Mouse (Mus musculus) spleen, embryonic (tissue): Measurements from ENCODE around the gene Abhd17a.

Experiments used
- CTCF ChIA-PET: fragments of 350-600 bp; sonication (Branson Sonifier 250); formaldehyde crosslinking; loops from one replicate; lab custom pipeline; 2022; lab: Charles Lee

Abhd17a gene

DNA sequence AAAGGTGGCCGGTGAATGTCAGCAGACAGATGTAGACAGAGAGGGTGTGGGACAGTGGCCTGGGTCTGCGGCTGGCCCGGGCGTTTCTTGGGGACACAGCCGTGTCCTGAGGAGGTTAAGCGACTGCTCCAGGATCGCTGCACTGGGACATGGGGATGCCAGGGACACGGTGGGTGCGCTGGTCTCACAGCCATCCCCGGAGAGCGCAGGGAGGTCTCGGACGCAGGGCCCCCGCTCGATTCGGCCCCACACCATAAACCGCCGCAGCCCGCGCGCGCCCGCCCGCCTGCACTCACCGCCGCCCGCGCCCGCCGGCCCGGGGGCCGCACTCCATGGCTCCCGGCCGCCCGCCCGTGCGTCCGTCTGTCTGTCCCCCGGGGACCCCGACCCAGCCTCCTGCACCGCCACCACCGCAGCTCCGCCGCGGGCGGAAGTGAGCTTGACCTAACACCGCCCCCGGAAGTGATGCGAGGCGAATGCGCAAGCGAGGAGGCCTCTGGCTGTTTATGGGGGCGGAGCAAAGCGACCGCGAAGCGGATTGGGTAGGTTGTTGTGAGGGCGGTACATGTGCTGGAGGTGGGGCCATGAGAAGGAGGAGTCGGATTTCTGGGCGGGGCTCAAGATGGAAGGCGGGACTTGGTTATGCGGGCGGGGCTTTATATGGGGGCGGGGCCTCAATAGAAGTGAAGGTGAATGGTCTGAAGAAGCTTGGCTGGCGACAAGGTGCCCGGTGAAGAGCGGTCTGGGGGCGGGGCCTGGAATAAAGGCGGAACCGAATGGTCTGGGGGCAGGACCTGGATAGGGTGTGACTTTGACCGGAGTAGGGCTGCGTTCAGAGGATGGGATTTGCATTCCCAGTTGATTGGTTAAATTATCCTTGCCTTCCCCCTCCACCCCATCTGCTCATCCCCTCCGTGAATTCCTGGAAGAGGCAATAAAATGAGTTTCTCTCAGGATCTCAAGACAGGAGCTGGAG, at the start of gene Abhd17a:
Abhd17a (minus strand) TSS at position 463 of the 976 bp plus-strand sequence.
- CTCF ChIA-PET, result interaction anchor here (0.6 kb wide), 1 partner anchor 23 kb away, joined by 3 read pairs; no protein-coding TSS in a partner anchor

DNA sequence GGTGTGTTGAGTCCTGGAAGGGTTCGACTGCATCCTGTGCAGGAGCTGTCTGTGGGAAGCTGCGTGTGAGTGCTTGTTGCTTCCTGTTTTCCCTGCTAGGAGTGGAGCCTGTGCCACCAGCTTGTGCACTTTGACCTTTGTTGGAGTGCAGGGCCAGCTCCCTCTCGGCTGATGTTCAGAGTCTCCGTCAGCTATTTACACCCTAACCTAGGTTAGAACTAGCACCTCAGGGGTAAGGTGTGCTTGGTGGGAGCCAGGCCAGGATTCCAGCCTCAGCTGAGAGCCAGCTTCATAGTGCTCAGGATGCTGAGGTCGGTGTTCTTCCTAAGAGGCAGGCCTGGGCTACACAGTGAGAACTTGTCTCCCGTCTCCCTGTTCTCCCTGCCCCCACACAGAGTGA, 45.2 kb upstream of the Abhd17a start:
- CTCF ChIA-PET, result no interaction called here

DNA sequence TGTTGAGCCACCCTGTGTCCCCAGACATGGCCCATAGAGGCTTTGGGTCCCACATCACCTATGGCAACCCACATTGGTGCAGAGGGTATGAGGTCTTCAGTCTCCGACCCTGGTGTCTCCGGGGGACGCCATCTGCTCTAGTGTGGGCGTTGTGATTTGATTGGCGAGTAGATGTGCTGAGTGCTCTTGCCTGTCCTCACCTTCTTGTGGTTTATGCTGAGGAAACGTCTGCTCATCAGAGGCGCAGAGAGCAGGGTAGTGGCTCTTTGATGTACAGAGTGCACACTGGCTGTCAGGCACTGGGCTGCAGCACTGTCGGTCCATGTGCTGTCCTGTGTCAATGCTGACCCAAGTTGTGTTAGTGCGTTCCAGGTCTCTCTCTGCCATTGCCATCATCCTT, 38.8 kb upstream of the Abhd17a start:
- CTCF ChIA-PET, result interaction anchor here (0.6 to 1.1 kb wide), 2 partner anchors 33 to 63 kb away, joined by 3 to 7 read pairs; no protein-coding TSS in a partner anchor

DNA sequence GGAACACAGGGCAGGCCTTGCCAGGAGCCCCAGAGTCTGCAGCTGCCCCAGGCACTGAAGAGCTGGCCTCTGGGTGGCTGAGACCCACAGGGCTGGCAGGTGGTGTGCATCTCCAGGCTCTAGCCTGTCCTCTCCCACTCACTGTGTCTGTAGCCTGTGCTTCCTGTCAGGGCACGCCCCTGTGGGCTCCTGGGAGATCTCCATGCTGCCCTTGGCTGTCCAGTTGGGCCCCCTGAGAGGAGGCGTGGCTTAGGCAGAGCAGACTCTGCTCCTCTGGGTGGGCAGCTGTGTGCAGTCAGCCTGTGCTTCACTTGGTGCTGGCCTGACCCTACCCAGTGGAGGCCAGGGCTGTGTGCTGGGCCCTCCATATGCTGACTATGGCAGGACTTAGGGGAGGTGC, 37.5 kb upstream of the Abhd17a start:
- CTCF ChIA-PET, result no interaction called here

DNA sequence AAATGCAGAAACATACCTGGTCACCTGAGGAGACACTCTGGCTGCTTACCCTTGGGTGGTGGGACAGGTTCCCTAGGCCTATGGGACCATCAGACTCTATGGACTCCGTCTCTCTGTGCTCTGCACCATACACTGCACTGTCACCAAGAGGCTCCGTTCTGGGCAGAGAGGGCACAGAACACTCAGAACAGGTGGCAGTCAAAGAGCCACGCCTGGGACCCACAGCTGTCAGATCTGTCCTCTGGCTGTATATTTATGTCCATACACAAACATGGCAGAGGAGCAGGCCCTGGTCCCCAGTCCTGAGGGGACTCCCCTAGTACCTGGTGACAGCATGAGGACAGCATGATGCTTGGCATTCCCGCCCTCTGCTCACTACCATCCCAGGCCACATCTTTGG, 35.6 kb upstream of the Abhd17a start:
- CTCF ChIA-PET, result no interaction called here

DNA sequence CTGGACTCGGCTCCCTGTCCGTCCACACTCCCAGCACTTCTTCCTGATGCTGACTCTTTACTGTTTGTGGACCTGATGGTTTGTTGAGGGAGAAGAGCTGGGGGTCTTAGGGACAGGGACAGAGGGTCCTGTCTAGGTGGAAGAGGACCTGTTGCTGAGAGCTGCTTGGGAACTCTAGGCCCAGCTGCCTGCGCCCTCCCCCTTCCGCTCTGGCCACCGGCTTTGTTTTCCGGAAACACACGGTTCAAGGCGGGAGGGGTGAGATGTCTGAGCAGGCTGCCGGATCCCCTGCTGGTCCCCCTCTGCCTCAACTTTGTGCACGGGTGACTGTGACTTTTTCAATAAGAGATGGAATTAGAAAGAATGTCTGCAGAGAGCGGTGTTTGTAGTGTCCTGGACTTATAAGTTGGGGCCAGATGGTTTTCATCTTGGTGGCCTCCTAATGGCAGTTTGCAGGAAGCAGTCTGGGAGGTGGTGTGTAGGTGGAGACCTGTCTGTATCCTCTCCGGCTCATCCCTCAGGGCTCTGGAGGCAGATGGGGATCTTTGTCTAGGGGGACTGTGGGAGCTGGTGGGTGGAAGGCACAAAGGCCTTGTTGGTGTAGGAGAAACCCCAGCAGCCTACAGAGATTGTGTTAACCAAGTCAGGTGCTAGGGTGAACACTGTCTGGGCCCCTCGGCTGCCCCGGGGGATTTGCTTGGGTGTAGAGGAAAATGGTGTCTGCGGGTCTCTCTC, 33.5 kb upstream of the Abhd17a start:
- CTCF ChIA-PET, result interaction anchor here (1.0 to 3.5 kb wide), 2 partner anchors 12 to 22 kb away, joined by 3 to 12 read pairs; no protein-coding TSS in a partner anchor

DNA sequence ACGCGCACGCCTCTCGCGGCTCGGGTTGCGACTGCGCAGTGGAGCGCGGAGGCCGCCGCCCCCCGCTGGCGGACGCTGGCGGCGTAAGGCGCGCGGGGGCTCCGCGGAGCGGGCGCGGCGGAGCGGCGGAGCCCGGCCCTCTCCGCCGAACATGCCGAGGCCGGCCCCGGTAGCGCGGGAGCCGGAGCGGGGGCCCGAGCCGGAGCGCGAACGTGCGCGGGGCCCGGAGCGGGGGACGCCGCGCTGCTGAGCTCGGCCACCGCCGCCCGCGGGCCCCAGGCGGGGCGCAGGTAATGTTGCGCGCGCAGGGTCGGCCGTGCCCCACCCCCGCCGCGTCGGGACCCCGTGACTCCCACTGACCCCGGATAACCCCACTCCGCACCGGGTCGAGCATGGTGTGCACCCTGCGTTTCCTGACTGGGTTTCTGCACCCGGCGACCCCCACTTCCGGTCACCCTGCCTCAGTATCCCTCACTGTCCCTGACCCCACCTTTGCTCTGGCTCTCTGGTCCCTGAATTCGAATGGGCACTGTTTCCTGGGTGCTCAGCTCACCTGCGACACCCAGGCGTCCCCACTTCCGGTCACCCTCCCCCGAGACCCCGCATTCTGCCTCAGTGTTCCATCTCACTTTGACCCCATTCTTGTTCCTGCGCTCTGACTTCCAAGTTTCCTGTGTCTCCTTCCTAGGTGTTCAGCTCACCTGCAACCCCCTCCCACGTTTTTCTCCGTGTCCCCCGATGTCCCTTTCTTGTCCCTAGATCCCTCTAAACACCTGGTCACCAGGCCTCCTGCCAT, 32.7 kb upstream of the Abhd17a start, which contains the start of gene Csnk1g2:
Csnk1g2 (plus strand) TSS at position 178 of the 796 bp plus-strand sequence.
- CTCF ChIA-PET, result interaction anchor here (0.9 to 3.5 kb wide), 2 partner anchors 11 to 57 kb away, joined by 3 to 12 read pairs; no protein-coding TSS in a partner anchor

DNA sequence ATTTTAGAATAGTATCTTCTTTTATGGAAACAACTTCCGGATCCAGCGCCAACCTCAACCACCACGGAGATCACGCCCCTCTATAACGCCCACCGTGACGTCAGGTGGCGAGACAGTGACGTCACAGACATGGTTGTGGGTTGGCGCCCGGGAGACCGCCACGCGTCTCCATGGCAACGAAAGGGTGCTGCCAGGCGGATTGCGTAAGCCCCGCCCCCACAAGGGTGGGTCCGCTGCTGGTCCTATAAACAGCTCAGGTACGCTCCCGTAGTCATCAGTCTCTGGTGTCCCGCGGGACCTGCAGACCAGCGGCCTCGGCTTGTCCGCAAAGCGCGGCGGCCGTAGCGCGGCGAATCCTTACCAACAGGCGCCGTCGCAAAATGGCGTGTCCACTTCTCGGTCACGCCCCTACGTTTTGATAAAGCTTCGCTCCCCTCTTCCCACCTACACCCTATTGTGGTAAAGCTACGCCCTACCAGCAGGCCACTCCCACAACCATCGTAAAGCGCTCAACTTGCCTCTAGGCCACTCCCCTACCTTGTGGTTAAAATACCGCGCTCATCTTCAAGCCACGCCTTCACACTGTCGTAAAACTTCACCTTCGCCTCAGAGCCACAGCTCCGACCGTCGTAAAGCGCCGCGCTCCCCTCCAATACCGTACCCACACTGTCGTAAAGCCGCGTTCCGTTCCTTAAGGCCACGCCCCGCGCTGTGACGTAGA, 32.0 kb upstream of the Abhd17a start:
- CTCF ChIA-PET, result interaction anchor here (0.9 to 3.5 kb wide), 2 partner anchors 10 to 56 kb away, joined by 3 to 12 read pairs; no protein-coding TSS in a partner anchor

DNA sequence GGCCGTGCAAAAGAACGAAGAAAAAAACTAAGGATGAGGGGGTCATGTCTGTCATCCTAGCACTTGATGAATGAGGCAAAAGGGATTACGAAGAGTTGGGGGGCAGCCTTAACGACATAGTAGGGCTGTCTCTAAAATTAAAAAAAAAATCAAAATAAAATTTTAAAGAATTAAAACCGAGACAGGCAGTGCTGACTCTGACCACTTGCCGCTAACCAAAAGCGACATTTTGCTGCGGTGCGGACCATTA, 31.5 kb upstream of the Abhd17a start:
- CTCF ChIA-PET, result interaction anchor here (3.5 kb wide), 1 partner anchor 10 kb away, joined by 12 read pairs; no protein-coding TSS in a partner anchor

DNA sequence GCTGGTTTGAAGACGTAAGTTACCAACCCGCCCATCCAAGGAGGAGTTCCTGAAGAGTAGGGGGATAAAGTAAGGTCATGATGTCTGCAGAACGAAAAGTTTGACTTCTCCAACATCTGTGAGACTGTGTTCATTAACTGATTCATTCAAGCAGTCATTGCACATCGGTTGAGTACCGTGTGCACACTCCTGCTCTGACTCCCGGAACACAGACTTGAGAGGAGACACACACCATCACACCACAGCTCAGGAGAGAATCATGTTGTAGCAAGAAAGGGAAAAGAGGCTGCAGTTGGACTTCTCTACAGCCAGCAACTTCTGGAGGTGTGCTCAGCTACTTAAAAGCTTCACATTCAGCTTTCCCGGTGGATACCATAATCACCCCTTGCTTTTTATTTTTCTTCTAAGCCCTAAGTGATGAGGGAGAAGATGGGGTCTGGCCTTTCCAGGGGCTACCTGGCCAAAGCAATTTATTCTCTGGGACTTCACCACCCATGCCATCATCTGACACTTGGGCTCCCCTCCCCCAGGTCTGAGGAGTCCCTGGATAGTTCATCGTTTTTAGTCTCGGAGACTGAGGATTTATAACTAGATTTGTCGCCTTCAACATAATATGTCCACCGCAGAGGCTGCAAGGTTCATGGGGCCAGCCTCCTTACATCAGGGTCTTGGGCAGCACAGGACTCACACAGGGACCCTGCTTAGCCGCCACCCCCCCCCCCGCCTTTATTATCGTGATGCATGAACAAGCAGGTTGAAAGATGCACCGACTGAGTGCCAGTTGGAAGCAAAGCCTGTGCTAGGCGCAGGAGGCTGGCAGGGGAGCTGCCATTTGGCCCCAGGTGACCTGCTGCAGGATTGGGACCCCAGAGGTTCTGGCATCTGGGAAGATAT, 30.9 kb upstream of the Abhd17a start:
- CTCF ChIA-PET, result interaction anchor here (0.5 to 3.5 kb wide), 2 partner anchors 9 to 300 kb away, joined by 6 to 12 read pairs; no protein-coding TSS in a partner anchor

DNA sequence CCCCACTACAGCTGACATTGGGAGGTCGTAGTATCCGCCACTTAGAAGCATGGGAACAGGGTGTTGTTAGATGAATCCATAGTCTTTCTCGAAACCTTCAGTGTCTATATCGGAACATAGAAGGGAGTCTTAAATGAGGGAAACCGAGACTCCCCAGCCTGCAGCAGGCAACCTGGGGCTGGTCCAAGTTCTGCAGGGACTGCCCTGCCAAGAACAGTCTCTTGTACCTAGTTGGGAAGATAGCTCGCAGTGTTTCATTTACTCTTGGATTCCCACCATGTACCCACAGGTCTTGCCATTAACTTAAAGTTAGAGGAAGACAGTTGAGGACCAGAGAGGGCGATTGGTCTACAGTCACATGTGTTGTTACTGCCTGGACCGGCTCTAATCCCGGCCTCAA, 30.2 kb upstream of the Abhd17a start:
- CTCF ChIA-PET, result interaction anchor here (0.5 to 3.5 kb wide), 2 partner anchors 9 to 301 kb away, joined by 6 to 12 read pairs; no protein-coding TSS in a partner anchor

DNA sequence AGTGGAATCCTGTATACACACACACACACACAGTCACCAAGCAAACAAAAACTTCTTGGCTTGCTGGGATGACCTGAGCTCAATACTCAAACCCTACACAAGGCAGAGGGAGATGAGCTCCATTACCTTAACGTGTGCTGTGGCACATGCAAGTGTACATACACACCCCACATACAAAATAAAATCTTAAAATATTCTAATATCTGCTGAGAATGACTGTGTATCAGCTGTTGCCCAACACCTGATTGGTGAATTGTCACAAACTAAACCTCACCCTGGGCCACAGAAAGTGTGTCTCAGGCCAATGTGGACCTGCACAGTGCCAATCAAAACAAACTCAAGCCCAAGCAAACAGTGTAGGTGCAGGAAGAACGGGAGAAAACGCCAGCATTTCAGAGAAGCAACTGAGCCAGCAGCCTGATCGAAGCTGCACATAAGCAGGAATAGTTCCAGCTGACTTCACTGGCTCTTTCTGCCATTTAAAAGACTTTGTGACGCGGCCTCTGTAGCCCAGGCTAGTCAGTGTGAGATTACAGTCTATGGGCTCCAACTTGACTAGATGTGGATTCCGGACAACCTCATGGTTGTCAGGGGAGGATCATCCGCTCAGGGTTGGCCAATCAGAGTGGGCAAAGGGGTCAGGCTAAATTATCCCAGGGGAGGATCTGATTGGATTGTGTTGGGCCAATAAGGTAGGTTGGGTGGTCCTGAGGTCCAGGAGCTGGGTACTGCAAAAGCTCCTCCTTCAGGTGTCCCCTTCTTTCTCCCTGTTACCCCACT, 29.5 kb upstream of the Abhd17a start:
- CTCF ChIA-PET, result no interaction called here

DNA sequence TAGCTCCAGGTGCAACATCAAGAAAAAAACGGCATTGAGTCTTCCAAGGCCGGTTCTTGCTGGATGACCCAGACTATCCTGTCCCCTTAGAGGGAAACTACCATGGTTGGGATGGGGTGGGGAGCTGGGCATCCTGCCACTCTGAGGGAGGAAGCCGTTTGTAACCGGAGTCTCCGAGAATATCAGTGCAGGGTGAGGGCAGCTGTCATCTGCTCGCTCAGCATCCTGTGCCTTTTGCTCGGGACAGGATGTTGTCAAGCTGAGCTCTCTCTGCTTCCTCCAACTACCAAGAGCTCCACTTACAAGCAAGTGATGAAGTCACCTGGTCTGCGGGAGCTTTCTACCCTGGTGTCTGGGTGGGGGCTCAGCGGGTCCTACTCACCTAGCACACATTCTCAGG, 28.0 kb upstream of the Abhd17a start:
- CTCF ChIA-PET, result interaction anchor here (0.6 to 0.9 kb wide), 4 partner anchors 26 to 57 kb away, joined by 4 to 8 read pairs (median 4); no protein-coding TSS in a partner anchor

DNA sequence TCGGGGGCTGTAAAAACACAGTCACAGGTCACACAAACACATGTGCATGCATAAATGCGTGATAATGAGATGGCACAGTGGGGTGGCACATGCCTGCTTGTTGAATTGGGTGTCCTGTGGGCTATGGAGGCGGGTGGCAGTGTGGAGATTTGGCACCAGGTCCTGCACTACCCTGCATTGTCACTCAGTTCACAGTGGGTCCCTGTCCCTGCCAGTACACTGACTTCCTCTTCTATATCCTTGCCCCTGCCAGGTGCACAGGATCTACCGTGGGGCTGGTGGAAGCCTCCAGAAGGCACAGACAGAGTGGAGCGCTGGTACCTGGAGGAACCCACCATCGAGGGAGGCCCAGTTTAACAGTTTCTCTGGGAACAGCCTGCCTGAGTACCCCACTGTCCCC, 24.2 kb upstream of the Abhd17a start:
- CTCF ChIA-PET, result no interaction called here

DNA sequence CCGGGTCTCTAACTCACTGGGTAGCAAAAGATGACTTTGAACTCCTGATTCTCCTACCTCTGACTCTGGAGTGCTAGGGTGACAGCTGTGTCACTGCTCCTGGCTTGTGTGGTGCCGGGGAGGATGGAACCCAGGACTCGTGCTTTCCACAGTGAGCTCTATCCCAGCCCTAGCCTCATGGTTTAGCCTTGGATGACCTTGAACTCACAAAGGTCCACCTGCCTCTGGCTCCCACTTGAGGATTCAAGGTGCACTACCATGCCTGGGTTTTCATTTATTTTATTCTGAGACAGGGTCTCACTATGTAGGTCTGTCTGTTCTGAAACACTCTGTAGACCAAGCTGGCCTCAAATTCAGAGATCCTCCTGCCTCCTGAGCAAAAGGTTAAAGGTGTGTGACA, 23.7 kb upstream of the Abhd17a start:
- CTCF ChIA-PET, result no interaction called here

DNA sequence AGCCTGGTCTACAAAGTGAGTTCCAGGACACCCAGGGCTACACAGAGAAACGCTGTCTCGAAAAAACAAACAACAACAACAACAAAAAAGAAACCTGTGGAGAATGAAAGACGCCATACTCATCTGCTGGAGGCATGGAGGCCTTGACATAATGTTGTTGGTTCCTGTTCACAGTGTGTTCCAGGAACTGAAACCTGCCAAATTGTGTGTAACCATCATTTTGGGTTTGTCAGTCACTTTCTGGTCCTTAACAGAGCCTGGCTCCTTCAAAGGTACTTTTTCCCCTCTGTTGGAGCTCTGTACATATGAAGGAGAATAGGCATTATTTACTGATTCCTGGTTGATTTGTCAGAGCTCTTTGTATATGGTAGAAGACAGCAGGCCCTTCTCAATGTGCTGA, 21.8 kb upstream of the Abhd17a start:
- CTCF ChIA-PET, result interaction anchor here (0.6 to 2.9 kb wide), 3 partner anchors 10 to 269 kb away, joined by 3 to 12 read pairs (median 3); partner anchors contain the start of gene Csnk1g2

DNA sequence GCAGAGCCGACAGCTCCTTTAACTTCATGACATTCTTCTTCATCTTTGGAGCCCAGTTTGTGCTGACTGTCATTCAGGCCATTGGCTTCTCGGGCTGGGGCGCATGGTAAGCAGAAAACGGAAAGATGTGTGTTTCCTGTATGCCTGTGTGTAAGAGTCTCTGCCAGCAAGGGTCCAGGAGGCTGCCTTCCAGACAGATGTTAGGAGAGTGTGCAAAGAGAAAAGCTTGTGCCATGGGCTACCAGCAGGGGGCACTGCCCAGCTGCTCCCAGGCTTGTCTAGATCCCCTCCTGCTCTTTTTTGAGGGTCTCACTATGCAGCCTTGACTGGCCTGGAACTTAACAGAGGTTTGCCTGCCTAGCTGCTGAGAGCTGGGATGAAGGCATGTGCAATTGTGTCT, 20.9 kb upstream of the Abhd17a start:
- CTCF ChIA-PET, result interaction anchor here (0.5 to 2.9 kb wide), 6 partner anchors 10 to 133 kb away, joined by 3 to 12 read pairs (median 3); partner anchors contain the start of gene Csnk1g2

DNA sequence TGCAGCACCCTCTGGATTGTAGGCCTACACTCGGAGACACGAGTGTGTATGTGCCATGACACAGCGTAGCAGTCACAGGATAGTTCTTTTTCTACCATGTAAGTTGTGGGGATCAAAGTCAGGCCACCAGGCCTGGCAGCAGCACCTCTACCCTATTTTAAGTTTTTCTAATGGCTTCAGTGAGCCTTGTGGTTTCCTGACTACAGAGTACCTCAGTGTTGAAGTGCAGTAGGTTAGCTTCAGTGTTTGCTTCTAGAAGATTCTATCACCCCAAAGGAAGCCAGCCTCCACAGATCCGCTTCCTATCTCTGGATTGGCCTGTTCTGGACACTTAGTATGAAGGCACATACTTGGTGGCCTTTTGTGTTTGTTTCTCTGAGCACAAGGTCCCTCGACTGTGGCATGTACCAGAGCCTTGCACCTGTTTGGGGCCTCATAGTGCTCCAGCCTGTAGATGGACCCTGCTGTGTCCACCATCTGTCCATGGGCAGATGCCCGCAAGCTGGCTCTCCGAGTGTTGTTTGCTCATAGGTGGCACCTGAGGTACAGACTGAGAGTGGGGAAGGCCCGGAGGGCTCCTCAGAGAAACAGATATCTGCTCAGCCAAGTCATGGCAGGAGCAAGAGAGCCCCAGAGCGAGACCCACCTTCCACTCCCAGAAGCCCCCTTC, 20.1 kb upstream of the Abhd17a start:
- CTCF ChIA-PET, result interaction anchor here (1.1 to 2.9 kb wide), 5 partner anchors 9 to 134 kb away, joined by 3 to 12 read pairs (median 3); partner anchors contain the start of gene Csnk1g2
